ENCODE assay signal across 9 mouse cellular contexts in genomic region chr11:50324751-50325471, GRCm38 (mm10). TPM values are rescaled to one million over a fixed set of nuclear protein-coding genes. Genes with fewer than 3 reads are reported as not detected.
DNase-seq lines count a peak whose midpoint lies in the region; ATAC-seq and TF ChIP-seq lines count a peak whose summit lies in the region.
"Had no signal": no experiment of that assay in that cellular context is flagged by ENCODE, and none has a peak within 500 bp of the region (broad histone marks: within the 10 kb centered on the region; RNA-seq: fewer than 3 reads in every experiment).

No protein-coding gene starts in this region.

- H3K9me3 ChIP-seq in E14TG2a.4 (ENCODE audit: low read length): no peaks in the 10 kb centered on the region
- no peaks in the 10 kb centered on the region for H3K9me3 ChIP-seq in forebrain, embryonic 11.5 days (ENCODE audit: control insufficient read depth, low read length)
- no peaks in the 10 kb centered on the region for H3K9me3 ChIP-seq in limb, embryonic 11.5 days (ENCODE audit: control insufficient read depth, low read length)

- H3K4me1 ChIP-seq in E14TG2a.4 (replicated peaks; ENCODE audit: low read depth, low read length): peaks cover 60% of the 10 kb centered on the region
- H3K4me1 ChIP-seq in forebrain, embryonic 11.5 days (replicated peaks; ENCODE audit: control insufficient read depth, insufficient read depth, low read length): peaks cover 8% of the 10 kb centered on the region
- peaks cover 4% of the 10 kb centered on the region; the same call in 1 of the 2 replicates for H3K4me1 ChIP-seq in limb, embryonic 11.5 days (ENCODE audit: control insufficient read depth, insufficient read depth, low read length)

- H3K27me3 ChIP-seq in E14TG2a.4 (ENCODE audit: insufficient read depth, low read length): no peaks in the 10 kb centered on the region
- H3K27me3 ChIP-seq in forebrain, embryonic 11.5 days (ENCODE audit: control insufficient read depth, insufficient read depth, low read length): no peaks in the 10 kb centered on the region
- no peaks in the 10 kb centered on the region for H3K27me3 ChIP-seq in limb, embryonic 11.5 days (ENCODE audit: control insufficient read depth, insufficient read depth, low read length)

- 0 out of 2 replicates have a peak, but pooled peaks have one; percentile 0 for ATAC-seq in frontal cortex, adult (ENCODE audit: low TSS enrichment)
- peak; percentile 81 for ATAC-seq in forebrain, embryonic 11.5 days (replicated peaks; ENCODE audit: low FRiP score)
- ATAC-seq in limb, embryonic 11.5 days (ENCODE audit: insufficient number of reproducible peaks, low FRiP score, low TSS enrichment, low read depth): peak; percentile 79

- H3K4me2 ChIP-seq in forebrain, embryonic 11.5 days (ENCODE audit: low read depth, low read length, severe bottlenecking): peak overlapping the region; percentile 85
- H3K4me2 ChIP-seq in limb, embryonic 11.5 days (ENCODE audit: low read depth, severe bottlenecking): peak overlapping the region; percentile 71

- H3K4me3 ChIP-seq in E14TG2a.4 (replicated peaks; ENCODE audit: low read length): peak overlapping the region; percentile 95
- H3K4me3 ChIP-seq in forebrain, embryonic 11.5 days (ENCODE audit: low read depth, low read length): peak overlapping the region; percentile 93
- peak overlapping the region; percentile 74 for H3K4me3 ChIP-seq in limb, embryonic 11.5 days (ENCODE audit: low read depth, low read length)

- WGBS in forebrain, embryonic 11.5 days: 2% methylated on average over 34 of the region's 34 CpGs
- WGBS in limb, embryonic 11.5 days: under 1% methylated on average over 34 of the region's 34 CpGs

- peak overlapping the region; percentile 84 for H3K27ac ChIP-seq in forebrain, embryonic 11.5 days (ENCODE audit: low read depth, low read length)
- peak overlapping the region; percentile 70; the same call in 1 of the 2 replicates for H3K27ac ChIP-seq in limb, embryonic 11.5 days (replicated peaks; ENCODE audit: low read depth, low read length)

- no peak for TF ChIP-seq CTCF in E14TG2a.4 (conservative IDR thresholded peaks at IDR 0.05; ENCODE audit: low read length)

- H3K36me3 ChIP-seq in E14TG2a.4 (ENCODE audit: insufficient read depth, low read length): peaks cover 65% of the 10 kb centered on the region
- H3K36me3 ChIP-seq in forebrain, embryonic 11.5 days (ENCODE audit: control insufficient read depth, insufficient read depth, low read length): no peaks in the 10 kb centered on the region
- no peaks in the 10 kb centered on the region for H3K36me3 ChIP-seq in limb, embryonic 11.5 days (ENCODE audit: control insufficient read depth, insufficient read depth, low read length)

- peak overlapping the region; percentile 96 for H3K9ac ChIP-seq in forebrain, embryonic 11.5 days (ENCODE audit: low read length)
- peak overlapping the region; percentile 93 for H3K9ac ChIP-seq in limb, embryonic 11.5 days (ENCODE audit: low read length)

- no peak for DNase-seq in frontal cortex, postnatal 10 days (ENCODE audit: low spot score in 2 of 2)
- DNase-seq in forebrain, embryonic 11.5 days (ENCODE audit: low spot score): no peak
- DNase-seq in limb, embryonic 11.5 days (ENCODE audit: low spot score): no peak
- peak; percentile 71 to 80 for DNase-seq in natural killer cell, adult 2 months (ENCODE audit: low spot score in 2 of 2)
- DNase-seq in gastrocnemius, postnatal 25 days: no peak
- no peak for DNase-seq in cerebellum, postnatal 4 days (ENCODE audit: low spot score in 2 of 2)

RNA-seq across cellular contexts. Expression of gene Canx, which starts 0.6 kb away (rescaled TPM):
- 235 and 248 TPM in 2 replicates for polyA plus RNA-seq in forebrain, embryonic 11.5 days (2014; fragmentation: Nextera tagmentation; extraction: Ambion mirVana)
- 242 and 250 TPM in 2 replicates for polyA plus RNA-seq in limb, embryonic 11.5 days (2014; fragmentation: Nextera tagmentation; extraction: Ambion mirVana)
- total RNA-seq in gastrocnemius, postnatal 25 days (2021): 100 to 1,000 TPM in 1 of 2 experiments, 10 to 100 TPM in 1; 98.6 to 108 TPM

RNA-seq across cellular contexts. Expression of gene Cby3, which starts 29.4 kb away (rescaled TPM):
- 0.47 TPM in 1 of 2 replicates, not detected in the other for polyA plus RNA-seq in forebrain, embryonic 11.5 days (2014; fragmentation: Nextera tagmentation; extraction: Ambion mirVana)
- 0.28 TPM in 1 of 2 replicates, not detected in the other for polyA plus RNA-seq in limb, embryonic 11.5 days (2014; fragmentation: Nextera tagmentation; extraction: Ambion mirVana)
- not detected for total RNA-seq in gastrocnemius, postnatal 25 days (2021)
- total RNA-seq: neutrophil, adult 5-6 weeks had no signal

RNA-seq across cellular contexts. Expression of gene Maml1, which starts 32.8 kb away (rescaled TPM):
- polyA plus RNA-seq in forebrain, embryonic 11.5 days (2014; fragmentation: Nextera tagmentation; extraction: Ambion mirVana): 10.0 and 11.9 TPM in 2 replicates
- 14.4 and 14.6 TPM in 2 replicates for polyA plus RNA-seq in limb, embryonic 11.5 days (2014; fragmentation: Nextera tagmentation; extraction: Ambion mirVana)
- total RNA-seq in gastrocnemius, postnatal 25 days (2021): 1 to 10 TPM; 5.1 to 5.8 TPM

RNA-seq across cellular contexts. Expression of gene Hnrnph1, which starts 51.9 kb away (rescaled TPM):
- polyA plus RNA-seq in forebrain, embryonic 11.5 days (2014; fragmentation: Nextera tagmentation; extraction: Ambion mirVana): 833 and 855 TPM in 2 replicates
- polyA plus RNA-seq in limb, embryonic 11.5 days (2014; fragmentation: Nextera tagmentation; extraction: Ambion mirVana): 809 and 820 TPM in 2 replicates
- 10 to 100 TPM; 79.5 to 83.6 TPM for total RNA-seq in gastrocnemius, postnatal 25 days (2021)

Comparison
In these comparisons a context has a peak if more than half of its experiments do, and no peak if none do; other contexts are left out.
1. ATAC-seq: peak in every context shown above with its lines; median percentile 81 in forebrain, embryonic 11.5 days; 79 in limb, embryonic 11.5 days; 0 in frontal cortex, adult.
2. DNase-seq: peak in natural killer cell, adult 2 months (2 of 2); none in frontal cortex, postnatal 10 days (0 of 2), forebrain, embryonic 11.5 days (single experiment), limb, embryonic 11.5 days (single experiment), gastrocnemius, postnatal 25 days (single experiment) and cerebellum, postnatal 4 days (0 of 2).
3. Peak in every context shown above with its lines, with median percentiles within 50 percentile points of each other: H3K4me3 ChIP-seq.